Mouse (Mus musculus) stomach, embryonic 14.5 days (tissue): ENCODE results near the gene Igsf3. TPM values are rescaled to one million over a fixed set of nuclear protein-coding genes. Genes with fewer than 3 reads are reported as not detected.

Source experiments
- ATAC-seq: fragments of 200-750 bp; cut with Nextera tagmentation; 2 replicates; pipeline ENCODE4 v1.8.0; 2017; ENCODE audit warnings: low read depth, moderate TSS enrichment; ENCODE audit not compliant: insufficient number of reproducible peaks, insufficient read depth, low FRiP score
- H3K27ac ChIP-seq: fragments of 300-500 bp; sonication (generic); 2 replicates; pipeline ENCODE4 v1.5.1; 2014; ENCODE audit warnings: mild to moderate bottlenecking, low read length, moderate library complexity, mixed read lengths
- H3K27me3 ChIP-seq: fragments of 300-500 bp; sonication (generic); 2 replicates; pipeline ENCODE4 v1.6.1; 2014; ENCODE audit warnings: low read length, control low read depth, mixed read lengths; ENCODE audit not compliant: control insufficient read depth, insufficient read depth
- H3K36me3 ChIP-seq: fragments of 300-500 bp; sonication (generic); 2 replicates; pipeline ENCODE4 v1.6.1; 2014; ENCODE audit warnings: mild to moderate bottlenecking, control low read depth, low read length, moderate library complexity, mixed read lengths; ENCODE audit not compliant: control insufficient read depth, insufficient read depth
- H3K4me1 ChIP-seq: fragments of 300-500 bp; sonication (generic); 2 replicates; pipeline ENCODE4 v1.6.1; 2014; ENCODE audit warnings: low read length, control low read depth, mixed read lengths; ENCODE audit not compliant: control insufficient read depth, insufficient read depth
- H3K4me2 ChIP-seq: fragments of 300-500 bp; sonication (generic); replicated peaks from 2 replicates; pipeline ENCODE4 v1.6.1; 2014; ENCODE audit warnings: low read depth, low read length, control low read depth
- H3K4me3 ChIP-seq: fragments of 300-500 bp; sonication (generic); 2 replicates; pipeline ENCODE4 v1.5.1; 2014; ENCODE audit warnings: low read depth, low read length, control low read depth
- H3K9ac ChIP-seq: fragments of 300-500 bp; sonication (generic); replicated peaks from 2 replicates; pipeline ENCODE4 v1.6.1; 2014; ENCODE audit warnings: low read depth, mild to moderate bottlenecking, control low read depth, low read length, moderate library complexity, mixed read lengths
- H3K9me3 ChIP-seq: fragments of 300-500 bp; sonication (generic); 2 replicates; pipeline ENCODE4 v1.6.1; 2016; ENCODE audit warnings: low read depth, low read length, control low read depth; ENCODE audit not compliant: control insufficient read depth
- WGBS: fragments of 180-500 bp; shearing (Covaris S2); extraction: QIAGEN DNeasy Blood & Tissue Kit; methylation state at CpG from one replicate; pipeline ENCODE4 v1.1.7; 2014; 5-methylcytosine and 5-hydroxymethylcytosine counted together
- polyA plus RNA-seq: library from polyadenylated mRNA; unstranded; fragments of >200 nt; fragmentation: Nextera tagmentation; extraction: Ambion mirVana; gene quantifications from 2 replicates; pipeline ENCODE4 v1.2.1, GENCODE M21; 2014

Igsf3 gene
- polyA plus RNA-seq, 1 experiment from 2014 or later = 30.0 TPM

DNA sequence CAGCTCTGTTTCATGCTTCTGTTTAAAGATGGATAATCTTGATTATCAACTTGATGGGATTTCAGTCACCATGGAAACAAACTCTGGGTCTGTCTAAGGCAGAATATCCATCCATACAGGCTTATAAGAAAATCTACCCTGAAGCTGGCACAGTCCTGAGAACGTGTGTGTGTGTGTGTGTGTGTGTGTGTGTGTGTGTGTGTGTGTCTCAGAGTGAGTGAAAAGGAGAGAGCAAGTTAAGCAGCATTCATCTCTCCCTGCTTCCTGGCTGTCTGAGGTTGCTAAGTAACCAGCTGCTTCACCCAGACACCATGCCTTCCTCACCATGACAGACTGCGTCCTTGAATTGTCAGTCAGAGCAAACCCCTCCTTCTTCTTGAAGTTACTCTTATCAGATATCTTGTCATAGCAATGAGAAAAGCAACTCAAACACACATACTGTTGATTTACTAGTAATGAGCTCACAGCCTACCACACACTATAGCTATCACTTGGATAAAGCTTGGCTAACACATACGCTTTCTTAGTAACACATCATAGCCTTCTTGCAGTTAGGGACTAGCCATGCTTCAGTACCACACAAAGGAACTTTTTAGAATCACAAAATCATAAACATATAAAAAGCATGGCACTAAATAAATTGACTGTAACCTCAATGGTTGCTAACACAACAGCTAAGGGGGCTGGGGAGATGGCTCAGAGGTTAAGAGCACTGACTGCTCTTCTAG is 106.5 kb downstream of the Igsf3 start:
- no peaks in the 10 kb centered on the region for H3K36me3 ChIP-seq
- no peak overlapping the region for H3K9ac ChIP-seq
- no peak overlapping the region for H3K4me2 ChIP-seq
- WGBS = 69% methylated on average over 3 of the region's 3 CpGs
- H3K27ac ChIP-seq = no peak overlapping the region
- H3K27me3 ChIP-seq = no peaks in the 10 kb centered on the region
- ATAC-seq = no peak
- no peaks in the 10 kb centered on the region for H3K9me3 ChIP-seq
- no peaks in the 10 kb centered on the region for H3K4me1 ChIP-seq
- no peak overlapping the region for H3K4me3 ChIP-seq

- H3K4me1 ChIP-seq = no peaks in the 10 kb centered on the region
- ATAC-seq = no peak
- H3K4me3 ChIP-seq = no peak overlapping the region
- no peak overlapping the region for H3K9ac ChIP-seq
- no peaks in the 10 kb centered on the region for H3K9me3 ChIP-seq
- H3K27ac ChIP-seq = no peak overlapping the region
- H3K4me2 ChIP-seq = no peak overlapping the region
- whole genome bisulfite sequencing = 40% methylated on average over 4 of the region's 4 CpGs
- H3K27me3 ChIP-seq = no peaks in the 10 kb centered on the region
- H3K36me3 ChIP-seq = no peaks in the 10 kb centered on the region
Observed at GRCm38 (mm10) chr3:101486054-101486765, 109.3 kb downstream of the Igsf3 start.

DNA sequence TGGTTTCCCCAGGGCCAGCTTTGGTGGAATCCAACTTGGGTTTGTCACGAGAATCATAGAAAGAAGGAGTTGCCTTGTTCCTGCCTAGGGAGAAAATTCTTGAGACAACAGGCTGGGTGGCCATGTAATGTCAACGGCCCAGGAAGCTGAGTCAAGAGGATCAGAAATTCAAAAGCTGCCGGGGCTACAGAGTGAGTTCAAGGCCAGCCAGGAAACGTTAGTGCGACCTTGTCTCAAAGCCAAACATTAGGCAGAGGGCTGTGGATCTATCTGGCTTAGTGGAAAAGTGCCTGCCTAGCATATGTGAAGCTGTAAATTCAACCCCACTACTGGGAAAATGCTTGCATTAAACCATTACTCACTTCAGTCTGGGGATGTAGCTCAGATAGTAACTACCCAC is 110.6 kb downstream of the Igsf3 start:
- Histone ChIP-seq H3K27me3 (no peaks in the 10 kb centered on the region), H3K27ac (no peak overlapping the region), H3K9ac (no peak overlapping the region), H3K9me3 (no peaks in the 10 kb centered on the region), H3K4me3 (no peak overlapping the region), H3K4me2 (no peak overlapping the region), H3K4me1 (no peaks in the 10 kb centered on the region), H3K36me3 (no peaks in the 10 kb centered on the region)
- ATAC-seq = no peak
- WGBS = 65% methylated on average over 5 of the region's 5 CpGs

GRCm38 (mm10) chr3:101488204-101488603 is 111.3 kb downstream of the Igsf3 start:
- Histone ChIP-seq H3K9me3 (no peaks in the 10 kb centered on the region), H3K9ac (no peak overlapping the region), H3K27ac (no peak overlapping the region), H3K27me3 (no peaks in the 10 kb centered on the region), H3K4me2 (no peak overlapping the region), H3K4me1 (no peaks in the 10 kb centered on the region), H3K4me3 (no peak overlapping the region), H3K36me3 (no peaks in the 10 kb centered on the region)
- ATAC-seq = no peak
- WGBS = 68% methylated on average over 7 of the region's 7 CpGs

- no peak for ATAC-seq
- H3K27me3 ChIP-seq = no peaks in the 10 kb centered on the region
Observed at GRCm38 (mm10) chr3:101490515-101490914, 113.6 kb downstream of the Igsf3 start.

GRCm38 (mm10) chr3:101492908-101493307 is 116.0 kb downstream of the Igsf3 start:
- no peaks in the 10 kb centered on the region for H3K27me3 ChIP-seq
- no peak overlapping the region for H3K9ac ChIP-seq
- no peaks in the 10 kb centered on the region for H3K36me3 ChIP-seq
- H3K27ac ChIP-seq = no peak overlapping the region
- ATAC-seq = no peak
- H3K4me2 ChIP-seq = no peak overlapping the region
- 76% methylated on average over 6 of the region's 6 CpGs for WGBS
- H3K4me3 ChIP-seq = no peak overlapping the region
- H3K9me3 ChIP-seq = no peaks in the 10 kb centered on the region
- no peaks in the 10 kb centered on the region for H3K4me1 ChIP-seq

More at GRCm38 (mm10) chr3:101490515-101490914, 113.6 kb downstream of the Igsf3 start:
- Histone ChIP-seq H3K4me1 (no peaks in the 10 kb centered on the region), H3K9ac (no peak overlapping the region), H3K4me3 (no peak overlapping the region), H3K36me3 (no peaks in the 10 kb centered on the region), H3K9me3 (no peaks in the 10 kb centered on the region), H3K4me2 (no peak overlapping the region), H3K27ac (no peak overlapping the region)
- WGBS = 75% methylated on average over 9 of the region's 9 CpGs

GRCm38 (mm10) chr3:101493937-101494459 is 117.1 kb downstream of the Igsf3 start:
- no peaks in the 10 kb centered on the region for H3K4me1 ChIP-seq
- H3K4me2 ChIP-seq = no peak overlapping the region
- WGBS = 41% methylated on average over 10 of the region's 10 CpGs
- no peak overlapping the region for H3K27ac ChIP-seq
- H3K9ac ChIP-seq = no peak overlapping the region
- H3K36me3 ChIP-seq = no peaks in the 10 kb centered on the region
- no peak overlapping the region for H3K4me3 ChIP-seq
- H3K9me3 ChIP-seq = no peaks in the 10 kb centered on the region
- ATAC-seq = peak; percentile 63; the same call in 1 of the 2 replicates
- no peaks in the 10 kb centered on the region for H3K27me3 ChIP-seq

- Histone ChIP-seq H3K36me3 (no peaks in the 10 kb centered on the region), H3K27me3 (no peaks in the 10 kb centered on the region), H3K9ac (no peak overlapping the region), H3K4me2 (no peak overlapping the region), H3K4me3 (no peak overlapping the region), H3K4me1 (0 out of 2 replicates have a peak, but pooled peaks cover 5% of the 10 kb centered on the region), H3K9me3 (no peaks in the 10 kb centered on the region), H3K27ac (no peak overlapping the region)
- 84% methylated on average over 10 of the region's 10 CpGs for WGBS
- no peak for ATAC-seq
Observed at GRCm38 (mm10) chr3:101497432-101498030, 120.6 kb downstream of the Igsf3 start.
